Mouse (Mus musculus) limb, embryonic 12.5 days (tissue): ENCODE data around the gene Tmod3. TPM values are rescaled to one million over a fixed set of nuclear protein-coding genes. Genes with fewer than 3 reads are reported as not detected.

Source experiments
- ATAC-seq: fragments of 200-750 bp; cut with Nextera tagmentation; 2 replicates; pipeline ENCODE4 v1.8.0; 2017; ENCODE audit warnings: low read depth, moderate TSS enrichment; ENCODE audit not compliant: insufficient number of reproducible peaks, insufficient read depth, low FRiP score, low TSS enrichment
- H3K27ac ChIP-seq: fragments of 300-500 bp; sonication (generic); 2 replicates; pipeline ENCODE4 v1.5.1; 2016; ENCODE audit warnings: mild to moderate bottlenecking, moderate library complexity
- H3K27me3 ChIP-seq: fragments of 300-500 bp; sonication (generic); 2 replicates; pipeline ENCODE4 v1.6.1; 2016; ENCODE audit warnings: mild to moderate bottlenecking, moderate library complexity
- H3K36me3 ChIP-seq: fragments of 300-500 bp; sonication (generic); 2 replicates; pipeline ENCODE4 v1.6.1; 2016; ENCODE audit warnings: mild to moderate bottlenecking, moderate library complexity
- H3K4me1 ChIP-seq: fragments of 300-500 bp; sonication (generic); replicated peaks from 2 replicates; pipeline ENCODE4 v1.6.1; 2016
- H3K4me2 ChIP-seq: fragments of 300-500 bp; sonication (generic); 2 replicates; pipeline ENCODE4 v1.6.1; 2016; ENCODE audit warnings: mild to moderate bottlenecking, moderate library complexity
- H3K4me3 ChIP-seq: fragments of 300-500 bp; sonication (generic); replicated peaks from 2 replicates; pipeline ENCODE4 v1.5.1; 2016; ENCODE audit warnings: mild to moderate bottlenecking
- H3K9ac ChIP-seq: fragments of 300-500 bp; sonication (generic); replicated peaks from 2 replicates; pipeline ENCODE4 v1.6.1; 2016; ENCODE audit warnings: mild to moderate bottlenecking, moderate library complexity
- H3K9me3 ChIP-seq: fragments of 300-500 bp; sonication (generic); 2 replicates; pipeline ENCODE4 v1.6.1; 2016; ENCODE audit warnings: mild to moderate bottlenecking, moderate library complexity
- WGBS: fragments of 180-500 bp; shearing (Covaris S2); methylation state at CpG from one replicate; pipeline ENCODE4 v1.1.7; 2016; 5-methylcytosine and 5-hydroxymethylcytosine counted together
- polyA plus RNA-seq: library from polyadenylated mRNA; unstranded; fragments of >200 nt; fragmentation: Nextera tagmentation; extraction: Ambion mirVana; gene quantifications from 2 replicates; pipeline ENCODE4 v1.2.1, GENCODE M21; 2016

The Tmod3 gene
- polyA plus RNA-seq, 1 experiment from 2014 or later = 90.8 TPM

DNA sequence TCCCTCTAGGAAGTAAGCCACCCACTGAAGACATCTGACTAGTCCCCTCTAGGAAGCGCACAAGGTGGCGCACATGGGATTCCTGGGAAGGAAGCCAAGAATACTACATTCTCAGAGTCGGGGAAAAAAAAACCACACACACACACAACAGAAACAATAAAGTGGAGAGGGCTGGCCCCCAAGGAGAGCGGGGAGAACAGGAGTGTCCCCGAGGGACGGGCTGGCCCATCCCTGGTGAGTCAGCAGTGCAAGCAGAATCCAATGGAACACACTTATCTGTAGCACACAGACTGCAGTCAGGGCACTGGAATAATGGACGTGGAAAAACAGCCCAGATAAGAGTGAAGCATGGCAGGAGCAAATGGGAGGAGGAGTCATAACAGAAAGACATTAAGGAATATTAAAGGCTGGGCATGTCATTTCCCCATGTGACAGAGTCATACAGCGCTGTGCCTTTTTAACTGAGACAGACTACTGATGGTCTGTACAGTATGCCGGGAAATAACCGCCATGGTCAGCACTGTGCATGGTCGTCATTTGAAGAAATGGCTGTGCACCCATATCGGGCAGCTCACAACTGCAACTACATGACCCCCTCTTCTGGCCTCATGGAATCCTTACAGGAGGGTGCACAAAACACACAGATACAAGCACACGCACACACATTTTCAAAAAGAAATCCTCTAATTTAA lies 31.9 kb downstream of the Tmod3 start:
- Histone ChIP-seq H3K36me3 (peaks cover 23% of the 10 kb centered on the region), H3K9me3 (no peaks in the 10 kb centered on the region), H3K4me1 (no peaks in the 10 kb centered on the region), H3K9ac (no peak overlapping the region), H3K27me3 (no peaks in the 10 kb centered on the region), H3K27ac (no peak overlapping the region), H3K4me3 (no peak overlapping the region), H3K4me2 (no peak overlapping the region)
- 90% methylated on average over 13 of the region's 13 CpGs for WGBS
- no peak for ATAC-seq

DNA sequence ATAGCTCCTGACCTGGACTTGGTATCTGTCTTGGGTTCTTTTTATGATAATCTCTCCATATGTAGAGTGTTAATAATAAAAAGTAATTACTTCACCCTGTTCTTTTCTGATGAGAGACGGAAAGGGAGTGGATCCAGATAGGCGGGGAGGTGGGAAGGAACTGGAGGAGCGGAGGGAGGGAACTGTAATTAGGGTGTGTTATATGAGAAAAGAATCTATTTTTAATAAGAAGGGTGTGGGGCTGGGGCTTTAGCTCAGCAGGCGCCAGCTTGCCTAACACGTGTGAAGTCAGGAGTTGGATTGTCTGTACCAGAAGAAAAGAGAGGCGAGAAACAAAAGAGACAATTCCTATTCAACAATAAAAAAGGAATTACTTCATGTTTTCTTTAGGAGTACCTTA lies 35.8 kb downstream of the Tmod3 start:
- no peaks in the 10 kb centered on the region for H3K4me1 ChIP-seq
- H3K36me3 ChIP-seq = peaks cover 18% of the 10 kb centered on the region
- WGBS = 50% methylated on average over 6 of the region's 6 CpGs
- no peak for ATAC-seq
- H3K4me3 ChIP-seq = no peak overlapping the region
- H3K9me3 ChIP-seq = no peaks in the 10 kb centered on the region
- H3K9ac ChIP-seq = no peak overlapping the region
- H3K27me3 ChIP-seq = no peaks in the 10 kb centered on the region
- H3K4me2 ChIP-seq = no peak overlapping the region
- H3K27ac ChIP-seq = no peak overlapping the region

GRCm38 (mm10) chr9:75522217-75522616 lies 37.2 kb downstream of the Tmod3 start:
- Histone ChIP-seq H3K36me3 (peaks cover 6% of the 10 kb centered on the region), H3K27me3 (no peaks in the 10 kb centered on the region), H3K9me3 (no peaks in the 10 kb centered on the region), H3K4me2 (no peak overlapping the region), H3K4me3 (no peak overlapping the region), H3K4me1 (no peaks in the 10 kb centered on the region), H3K9ac (no peak overlapping the region), H3K27ac (no peak overlapping the region)
- ATAC-seq = no peak
- 74% methylated on average over 2 of the region's 2 CpGs for WGBS

- H3K9me3 ChIP-seq = no peaks in the 10 kb centered on the region
- no peaks in the 10 kb centered on the region for H3K4me1 ChIP-seq
- no peak for ATAC-seq
- peaks cover 6% of the 10 kb centered on the region for H3K36me3 ChIP-seq
- WGBS = 56% methylated on average over 4 of the region's 4 CpGs
- no peak overlapping the region for H3K9ac ChIP-seq
- H3K27me3 ChIP-seq = no peaks in the 10 kb centered on the region
- H3K4me3 ChIP-seq = no peak overlapping the region
- H3K27ac ChIP-seq = no peak overlapping the region
- no peak overlapping the region for H3K4me2 ChIP-seq
Measured at GRCm38 (mm10) chr9:75521788-75522187, 37.7 kb downstream of the Tmod3 start.

DNA sequence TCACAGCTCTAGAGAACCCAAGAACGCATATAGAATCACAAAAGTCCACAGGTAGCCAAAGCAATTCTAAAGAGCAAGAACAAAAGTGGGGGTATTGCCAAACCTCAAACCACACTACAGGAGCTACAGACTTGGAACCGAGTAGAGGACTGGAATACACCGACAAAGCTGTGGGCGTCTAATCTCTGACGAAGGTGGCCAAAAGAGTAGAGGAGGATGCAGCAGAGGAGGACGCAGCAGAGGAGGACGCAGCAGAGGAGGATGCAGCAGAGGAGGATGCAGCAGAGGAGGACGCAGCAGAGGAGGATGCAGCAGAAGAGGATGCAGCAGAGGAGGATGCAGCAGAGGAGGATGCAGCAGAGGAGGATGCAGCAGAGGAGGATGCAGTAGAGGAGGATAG lies 38.5 kb downstream of the Tmod3 start:
- Histone ChIP-seq H3K27ac (no peak overlapping the region), H3K36me3 (peaks cover 6% of the 10 kb centered on the region), H3K9ac (no peak overlapping the region), H3K4me2 (no peak overlapping the region), H3K4me1 (no peaks in the 10 kb centered on the region), H3K9me3 (no peaks in the 10 kb centered on the region), H3K27me3 (no peaks in the 10 kb centered on the region), H3K4me3 (no peak overlapping the region)
- WGBS = 94% methylated on average over 8 of the region's 8 CpGs
- ATAC-seq = no peak

DNA sequence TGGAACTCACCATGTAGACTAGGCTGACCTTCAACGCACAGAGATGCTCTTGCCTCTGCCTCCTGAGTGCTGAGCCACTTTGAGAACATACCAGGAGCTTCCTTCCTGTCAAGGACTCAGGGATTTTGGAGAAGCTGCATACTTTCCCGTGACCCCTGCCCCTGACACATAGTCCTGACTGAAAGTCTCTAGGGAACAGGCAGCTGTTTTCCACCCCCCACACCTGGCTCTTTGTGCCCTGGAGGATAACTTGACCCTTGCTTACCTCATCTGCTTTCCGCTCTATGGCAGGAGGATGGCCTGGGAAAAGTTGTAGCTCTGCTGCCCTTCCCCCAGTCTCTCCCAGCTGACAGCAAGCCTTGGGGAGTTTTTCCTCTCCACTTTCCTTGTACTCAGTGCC lies 41.7 kb downstream of the Tmod3 start:
- Histone ChIP-seq H3K4me3 (no peak overlapping the region), H3K27me3 (no peaks in the 10 kb centered on the region), H3K9me3 (no peaks in the 10 kb centered on the region), H3K4me1 (no peaks in the 10 kb centered on the region), H3K4me2 (no peak overlapping the region), H3K9ac (no peak overlapping the region), H3K36me3 (peaks cover 28% of the 10 kb centered on the region), H3K27ac (no peak overlapping the region)
- 58% methylated on average over 3 of the region's 3 CpGs for WGBS
- ATAC-seq = no peak

- WGBS = 66% methylated on average over 12 of the region's 12 CpGs
- no peaks in the 10 kb centered on the region for H3K27me3 ChIP-seq
- no peak for ATAC-seq
- H3K27ac ChIP-seq = no peak overlapping the region
- no peak overlapping the region for H3K4me3 ChIP-seq
- H3K9me3 ChIP-seq = no peaks in the 10 kb centered on the region
- H3K4me1 ChIP-seq = no peaks in the 10 kb centered on the region
- H3K4me2 ChIP-seq = no peak overlapping the region
- H3K36me3 ChIP-seq = peaks cover 35% of the 10 kb centered on the region
- H3K9ac ChIP-seq = no peak overlapping the region
Measured at GRCm38 (mm10) chr9:75515464-75516113, 43.9 kb downstream of the Tmod3 start.

DNA sequence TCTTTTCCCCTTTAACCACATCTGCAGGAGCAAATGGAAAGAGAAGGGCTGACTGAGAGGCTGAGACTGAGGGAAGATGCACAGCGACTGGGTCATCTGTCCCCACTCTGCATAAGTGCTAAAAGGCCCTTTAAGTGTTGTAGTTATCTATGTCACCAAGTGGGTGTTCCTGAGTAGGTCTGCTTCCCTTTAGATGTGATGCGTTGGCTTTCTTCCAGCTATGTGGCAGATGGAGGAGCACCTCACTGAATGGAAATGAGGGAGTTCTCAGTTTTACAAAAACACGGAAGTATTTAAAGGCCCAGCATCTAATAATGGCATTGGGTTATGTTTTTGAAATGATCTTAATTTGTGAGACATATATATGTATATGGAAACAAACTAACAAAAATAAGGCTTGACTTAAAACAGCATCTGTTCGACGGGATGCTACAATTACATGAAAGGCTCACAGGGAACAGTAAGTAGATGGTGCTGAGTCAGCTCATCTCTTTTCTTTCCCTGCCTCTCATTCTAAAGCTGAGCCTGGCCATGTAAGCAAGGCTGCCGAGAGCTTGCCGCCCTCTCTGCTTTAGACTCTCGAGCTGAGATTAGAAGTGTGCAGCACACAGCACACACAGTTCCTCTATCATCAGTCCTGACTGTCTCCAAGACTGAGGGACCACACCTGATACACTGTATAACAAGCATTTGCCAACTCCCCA lies 48.1 kb downstream of the Tmod3 start:
- Histone ChIP-seq H3K36me3 (peaks cover 72% of the 10 kb centered on the region), H3K4me1 (no peaks in the 10 kb centered on the region), H3K4me2 (no peak overlapping the region), H3K9ac (no peak overlapping the region), H3K9me3 (no peaks in the 10 kb centered on the region), H3K27me3 (no peaks in the 10 kb centered on the region), H3K4me3 (no peak overlapping the region), H3K27ac (no peak overlapping the region)
- WGBS = 91% methylated on average over 8 of the region's 8 CpGs
- no peak for ATAC-seq

DNA sequence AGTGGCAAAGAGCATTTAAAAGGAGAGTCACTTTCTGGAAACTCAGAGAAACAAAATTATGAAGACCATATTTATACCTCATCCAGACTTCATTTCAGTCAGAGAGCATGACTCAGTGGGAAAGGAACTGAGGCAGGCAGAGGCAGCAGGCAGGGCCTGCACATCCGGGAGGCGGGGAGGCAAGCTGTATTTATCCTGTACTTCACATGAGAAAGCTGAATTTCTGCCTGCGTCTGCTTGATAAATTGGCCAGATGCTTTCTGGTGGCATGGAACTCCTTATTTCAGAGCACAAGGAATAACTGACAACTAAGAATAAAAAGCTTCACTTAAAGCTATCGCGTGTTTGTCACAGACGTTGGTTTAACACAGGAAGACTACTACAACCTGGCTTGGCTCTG lies 55.1 kb downstream of the Tmod3 start:
- no peak overlapping the region for H3K9ac ChIP-seq
- H3K9me3 ChIP-seq = no peaks in the 10 kb centered on the region
- WGBS = 90% methylated on average over 6 of the region's 6 CpGs
- H3K4me2 ChIP-seq = no peak overlapping the region
- no peaks in the 10 kb centered on the region for H3K27me3 ChIP-seq
- H3K36me3 ChIP-seq = peaks cover 79% of the 10 kb centered on the region
- ATAC-seq = no peak
- no peaks in the 10 kb centered on the region for H3K4me1 ChIP-seq
- no peak overlapping the region for H3K4me3 ChIP-seq
- H3K27ac ChIP-seq = no peak overlapping the region

GRCm38 (mm10) chr9:75498571-75498970 lies 60.9 kb downstream of the Tmod3 start:
- ATAC-seq = no peak
- Histone ChIP-seq H3K4me2 (no peak overlapping the region), H3K4me3 (no peak overlapping the region), H3K27me3 (no peaks in the 10 kb centered on the region), H3K9me3 (no peaks in the 10 kb centered on the region), H3K4me1 (no peaks in the 10 kb centered on the region), H3K36me3 (peaks cover 53% of the 10 kb centered on the region), H3K27ac (no peak overlapping the region), H3K9ac (no peak overlapping the region)
- WGBS = 90% methylated on average over 7 of the region's 7 CpGs

DNA sequence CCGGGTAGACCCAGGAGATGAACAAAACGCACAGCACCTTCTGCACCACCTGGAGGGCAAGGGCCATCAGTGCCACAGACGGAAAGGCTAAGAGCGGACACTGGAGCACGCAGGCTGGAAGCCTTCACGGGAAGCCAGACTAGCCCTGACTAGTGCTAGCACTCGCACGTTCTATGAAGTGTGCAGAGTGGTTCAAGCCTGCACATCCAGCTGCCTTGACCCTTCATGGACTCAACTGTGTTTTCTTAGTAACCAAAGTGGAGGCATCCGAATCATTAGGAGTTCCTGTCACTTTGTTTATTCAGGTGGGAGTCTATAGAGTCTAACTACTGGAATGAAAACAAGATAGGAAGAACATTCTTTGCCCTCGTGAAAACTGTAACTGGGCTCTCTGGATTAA lies 63.5 kb downstream of the Tmod3 start:
- Histone ChIP-seq H3K27me3 (no peaks in the 10 kb centered on the region), H3K9me3 (no peaks in the 10 kb centered on the region), H3K27ac (0 out of 2 replicates have a peak overlapping the region, but pooled peaks have one; percentile 17), H3K36me3 (peaks cover 30% of the 10 kb centered on the region), H3K4me3 (no peak overlapping the region), H3K4me2 (no peak overlapping the region), H3K9ac (no peak overlapping the region), H3K4me1 (no peaks in the 10 kb centered on the region)
- ATAC-seq = no peak
- 86% methylated on average over 10 of the region's 10 CpGs for WGBS
